Mouse (Mus musculus) bone marrow macrophage, adult 2 months (primary cell): Measurements from ENCODE around the gene Rcbtb2.

ENCODE experiments used
- CTCF ChIP-seq: IDR thresholded peaks from 2 replicates; pipeline ENCODE4 v1.5.1; 2012; ENCODE audit warnings: low read depth, mild to moderate bottlenecking, low read length, moderate library complexity
- POLR2A ChIP-seq: IDR thresholded peaks from 2 replicates; pipeline ENCODE4 v1.6.1; 2012; ENCODE audit warnings: mild to moderate bottlenecking, low read depth, low read length, borderline replicate concordance

DNA sequence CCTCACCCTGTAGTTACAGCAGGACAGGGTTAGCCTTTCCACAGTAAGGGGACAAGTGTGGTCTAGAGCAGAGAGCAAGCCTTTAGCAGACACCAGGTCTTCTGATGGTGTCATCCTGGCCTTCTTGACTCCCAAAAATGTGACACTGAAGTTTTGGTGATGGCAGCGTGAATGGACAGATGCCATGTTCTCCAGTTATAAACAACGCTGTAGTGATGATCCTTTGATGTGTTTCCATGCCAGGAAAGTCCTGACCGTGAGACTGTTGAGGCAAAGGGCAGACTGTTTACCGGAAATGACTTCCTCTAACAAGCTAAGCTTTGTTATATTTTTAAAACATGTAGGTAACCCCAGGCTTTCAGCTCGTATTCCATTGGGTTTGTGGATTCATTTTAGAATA lies 17.0 kb downstream of the Rcbtb2 start:
- TF ChIP-seq CTCF, result no peak
- TF ChIP-seq POLR2A, result no peak
